Mouse (Mus musculus) lung, adult 2 months (tissue): Measurements from ENCODE around the gene Gpa33.

Experiments
- CTCF ChIP-seq: fragments of 200-500 bp; IDR thresholded peaks from 2 replicates; pipeline ENCODE4 v1.5.1; 2011; ENCODE audit warnings: mild to moderate bottlenecking, low read length, control low read depth; ENCODE audit not compliant: insufficient read depth
- POLR2A ChIP-seq: fragments of 200-500 bp; IDR thresholded peaks from 2 replicates; pipeline ENCODE4 v1.6.1; 2011; ENCODE audit warnings: low read depth, mild to moderate bottlenecking, control low read depth, low read length, borderline replicate concordance; ENCODE audit errors: extremely low read depth

DNA sequence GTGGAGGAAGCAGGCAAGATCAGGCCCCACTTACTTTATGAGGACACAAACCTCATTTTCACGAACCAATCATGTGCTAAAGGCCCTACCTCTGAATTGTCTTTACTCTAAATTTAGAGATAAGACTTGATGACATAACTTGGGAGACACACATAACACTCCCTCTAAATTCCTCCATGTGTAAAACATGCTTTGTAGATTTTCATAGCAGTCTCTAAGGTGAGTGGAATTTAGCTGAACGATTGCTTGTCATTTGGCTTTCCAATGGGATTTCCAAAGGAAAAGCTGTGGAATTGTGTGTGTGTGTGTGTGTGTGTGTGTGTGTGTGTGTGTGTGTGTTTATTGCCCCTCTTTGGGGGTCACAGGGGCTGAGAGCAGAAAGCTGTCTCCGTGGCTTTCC is 40.7 kb upstream of the Gpa33 start:
- no peak for TF ChIP-seq POLR2A
- no peak for TF ChIP-seq CTCF
